Mouse (Mus musculus) limb, embryonic 12.5 days (tissue): ENCODE measurements around the gene 4930590J08Rik. TPM values are rescaled to one million over a fixed set of nuclear protein-coding genes. Genes with fewer than 3 reads are reported as not detected.
"Not testable (repeated sequence)": the region's sequence is repeated elsewhere in the genome, so short reads cannot be mapped to it uniquely, and the experiment has no call there.

Experiments used
- ATAC-seq: fragments of 200-750 bp; cut with Nextera tagmentation; 2 replicates; pipeline ENCODE4 v1.8.0; 2017; ENCODE audit warnings: low read depth, moderate TSS enrichment; ENCODE audit not compliant: insufficient number of reproducible peaks, insufficient read depth, low FRiP score, low TSS enrichment
- H3K27ac ChIP-seq: fragments of 300-500 bp; sonication (generic); 2 replicates; pipeline ENCODE4 v1.5.1; 2016; ENCODE audit warnings: mild to moderate bottlenecking, moderate library complexity
- H3K27me3 ChIP-seq: fragments of 300-500 bp; sonication (generic); 2 replicates; pipeline ENCODE4 v1.6.1; 2016; ENCODE audit warnings: mild to moderate bottlenecking, moderate library complexity
- H3K36me3 ChIP-seq: fragments of 300-500 bp; sonication (generic); 2 replicates; pipeline ENCODE4 v1.6.1; 2016; ENCODE audit warnings: mild to moderate bottlenecking, moderate library complexity
- H3K4me1 ChIP-seq: fragments of 300-500 bp; sonication (generic); replicated peaks from 2 replicates; pipeline ENCODE4 v1.6.1; 2016
- H3K4me2 ChIP-seq: fragments of 300-500 bp; sonication (generic); 2 replicates; pipeline ENCODE4 v1.6.1; 2016; ENCODE audit warnings: mild to moderate bottlenecking, moderate library complexity
- H3K4me3 ChIP-seq: fragments of 300-500 bp; sonication (generic); replicated peaks from 2 replicates; pipeline ENCODE4 v1.5.1; 2016; ENCODE audit warnings: mild to moderate bottlenecking
- H3K9ac ChIP-seq: fragments of 300-500 bp; sonication (generic); replicated peaks from 2 replicates; pipeline ENCODE4 v1.6.1; 2016; ENCODE audit warnings: mild to moderate bottlenecking, moderate library complexity
- H3K9me3 ChIP-seq: fragments of 300-500 bp; sonication (generic); 2 replicates; pipeline ENCODE4 v1.6.1; 2016; ENCODE audit warnings: mild to moderate bottlenecking, moderate library complexity
- WGBS: fragments of 180-500 bp; shearing (Covaris S2); methylation state at CpG from one replicate; pipeline ENCODE4 v1.1.7; 2016; 5-methylcytosine and 5-hydroxymethylcytosine counted together
- polyA plus RNA-seq: library from polyadenylated mRNA; unstranded; fragments of >200 nt; fragmentation: Nextera tagmentation; extraction: Ambion mirVana; gene quantifications from 2 replicates; pipeline ENCODE4 v1.2.1, GENCODE M21; 2016

The 4930590J08Rik gene
- polyA plus RNA-seq, 1 experiment from 2014 or later = 0.54 TPM

DNA sequence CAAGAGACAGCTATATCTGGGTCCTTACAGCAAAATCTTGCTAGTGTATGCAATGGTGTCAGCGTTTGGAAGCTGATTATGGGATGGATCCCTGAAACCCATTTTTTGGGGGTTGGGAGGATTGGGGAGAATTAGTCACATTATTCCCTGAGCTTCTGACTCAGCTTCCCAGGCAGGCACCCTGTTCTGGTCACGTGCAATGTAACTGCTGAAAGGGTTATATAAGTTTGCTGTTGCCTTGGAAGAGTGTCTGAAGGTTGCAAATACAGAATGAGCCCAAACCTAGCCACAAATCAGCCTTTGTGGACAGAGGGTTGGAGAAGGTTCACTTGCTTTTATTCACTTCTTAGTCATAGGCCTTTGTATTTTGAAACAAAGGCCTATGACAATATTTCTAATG is 10.8 kb upstream of the 4930590J08Rik start:
- ATAC-seq = no peak
- no peak overlapping the region for H3K4me2 ChIP-seq
- H3K9me3 ChIP-seq = no peaks in the 10 kb centered on the region
- H3K27me3 ChIP-seq = no peaks in the 10 kb centered on the region
- H3K36me3 ChIP-seq = peaks cover 90% of the 10 kb centered on the region
- 94% methylated on average over 2 of the region's 2 CpGs for WGBS
- no peak overlapping the region for H3K4me3 ChIP-seq
- H3K27ac ChIP-seq = no peak overlapping the region
- no peaks in the 10 kb centered on the region for H3K4me1 ChIP-seq
- H3K9ac ChIP-seq = no peak overlapping the region

- H3K4me1 ChIP-seq = no peaks in the 10 kb centered on the region
- no peak for ATAC-seq
- WGBS = 96% methylated on average over 3 of the region's 3 CpGs
- H3K36me3 ChIP-seq = peaks cover 91% of the 10 kb centered on the region
- H3K9ac ChIP-seq = no peak overlapping the region
- H3K27me3 ChIP-seq = no peaks in the 10 kb centered on the region
- no peak overlapping the region for H3K4me3 ChIP-seq
- no peak overlapping the region for H3K27ac ChIP-seq
- no peak overlapping the region for H3K4me2 ChIP-seq
- no peaks in the 10 kb centered on the region for H3K9me3 ChIP-seq
Observed at GRCm38 (mm10) chr6:91896783-91897182, 5.8 kb upstream of the 4930590J08Rik start.

- no peaks in the 10 kb centered on the region for H3K27me3 ChIP-seq
- no peak overlapping the region for H3K9ac ChIP-seq
- no peaks in the 10 kb centered on the region for H3K4me1 ChIP-seq
- 41% methylated on average over 5 of the region's 5 CpGs for WGBS
- peaks cover 53% of the 10 kb centered on the region for H3K36me3 ChIP-seq
- no peak overlapping the region for H3K4me2 ChIP-seq
- H3K9me3 ChIP-seq = no peaks in the 10 kb centered on the region
- no peak overlapping the region for H3K27ac ChIP-seq
- no peak overlapping the region for H3K4me3 ChIP-seq
- no peak for ATAC-seq
Observed at GRCm38 (mm10) chr6:91901505-91901904, 1.1 kb upstream of the 4930590J08Rik start.

GRCm38 (mm10) chr6:91914011-91914410 is 11.4 kb downstream of the 4930590J08Rik start:
- H3K27me3 ChIP-seq = no peaks in the 10 kb centered on the region
- ATAC-seq = no peak
- no peak overlapping the region for H3K4me3 ChIP-seq
- no peaks in the 10 kb centered on the region for H3K9me3 ChIP-seq
- 85% methylated on average over 10 of the region's 10 CpGs for WGBS
- no peak overlapping the region for H3K9ac ChIP-seq
- no peaks in the 10 kb centered on the region for H3K36me3 ChIP-seq
- no peaks in the 10 kb centered on the region for H3K4me1 ChIP-seq
- no peak overlapping the region for H3K4me2 ChIP-seq
- no peak overlapping the region for H3K27ac ChIP-seq

- no peaks in the 10 kb centered on the region for H3K4me1 ChIP-seq
- no peaks in the 10 kb centered on the region for H3K9me3 ChIP-seq
- H3K36me3 ChIP-seq = no peaks in the 10 kb centered on the region
- no peak overlapping the region for H3K27ac ChIP-seq
- no peak for ATAC-seq
- no peak overlapping the region for H3K9ac ChIP-seq
- H3K4me3 ChIP-seq = no peak overlapping the region
- no peak overlapping the region for H3K4me2 ChIP-seq
- no peaks in the 10 kb centered on the region for H3K27me3 ChIP-seq
- 54% methylated on average over 4 of the region's 4 CpGs for WGBS
Observed at GRCm38 (mm10) chr6:91917286-91917685, 14.7 kb downstream of the 4930590J08Rik start.

GRCm38 (mm10) chr6:91917716-91918115 is 15.1 kb downstream of the 4930590J08Rik start:
- Histone ChIP-seq H3K9me3 (no peaks in the 10 kb centered on the region), H3K4me3 (no peak overlapping the region), H3K4me1 (no peaks in the 10 kb centered on the region), H3K27ac (no peak overlapping the region), H3K36me3 (no peaks in the 10 kb centered on the region), H3K9ac (no peak overlapping the region), H3K27me3 (no peaks in the 10 kb centered on the region), H3K4me2 (no peak overlapping the region)
- 89% methylated on average over 11 of the region's 11 CpGs for WGBS
- ATAC-seq = no peak

- WGBS = 92% methylated on average over 5 of the region's 5 CpGs
- Histone ChIP-seq H3K9me3 (no peaks in the 10 kb centered on the region), H3K4me1 (0 out of 2 replicates have a peak, but pooled peaks cover 3% of the 10 kb centered on the region), H3K4me2 (no peak overlapping the region), H3K27ac (no peak overlapping the region), H3K9ac (no peak overlapping the region), H3K36me3 (no peaks in the 10 kb centered on the region), H3K4me3 (no peak overlapping the region), H3K27me3 (no peaks in the 10 kb centered on the region)
- ATAC-seq = no peak
Observed at GRCm38 (mm10) chr6:91931231-91931630, 28.6 kb downstream of the 4930590J08Rik start.

DNA sequence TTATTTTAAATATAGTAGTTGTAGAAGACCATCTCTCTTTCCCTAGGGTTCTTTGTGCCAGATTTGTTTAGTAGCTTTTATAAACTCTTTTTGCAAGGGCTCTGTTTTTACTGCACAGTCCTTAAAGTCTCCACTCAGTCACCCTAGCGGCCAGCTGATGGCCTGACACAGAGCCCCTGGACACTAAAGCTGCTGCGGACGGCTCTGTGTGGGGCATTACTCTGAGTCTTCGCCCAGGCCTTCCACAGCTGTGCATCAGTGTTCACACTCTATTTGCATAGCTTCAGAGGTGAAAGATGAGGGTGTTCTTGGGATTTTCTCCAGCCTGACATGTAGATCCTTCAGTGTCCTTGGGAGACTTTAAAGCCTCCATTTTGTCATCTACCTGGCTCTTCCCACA is 35.9 kb downstream of the 4930590J08Rik start:
- H3K4me1 ChIP-seq = peaks cover 8% of the 10 kb centered on the region; the same call in 1 of the 2 replicates
- H3K27me3 ChIP-seq = no peaks in the 10 kb centered on the region
- ATAC-seq = no peak
- 50% methylated on average over 4 of the region's 4 CpGs for WGBS
- H3K4me2 ChIP-seq = no peak overlapping the region
- no peak overlapping the region for H3K27ac ChIP-seq
- no peak overlapping the region for H3K4me3 ChIP-seq
- no peaks in the 10 kb centered on the region for H3K9me3 ChIP-seq
- H3K9ac ChIP-seq = no peak overlapping the region
- no peaks in the 10 kb centered on the region for H3K36me3 ChIP-seq

- 86% methylated on average over 2 of the region's 2 CpGs for WGBS
- Histone ChIP-seq H3K27me3 (no peaks in the 10 kb centered on the region), H3K27ac (no peak overlapping the region), H3K9me3 (no peaks in the 10 kb centered on the region), H3K36me3 (no peaks in the 10 kb centered on the region), H3K9ac (no peak overlapping the region), H3K4me1 (no peaks in the 10 kb centered on the region; the same call in 1 of the 2 replicates), H3K4me2 (no peak overlapping the region), H3K4me3 (no peak overlapping the region)
- ATAC-seq = no peak
Observed at GRCm38 (mm10) chr6:91948426-91948825, 45.8 kb downstream of the 4930590J08Rik start.

- 7% methylated on average over 3 of the region's 8 CpGs for WGBS
- not testable (repeated sequence) for H3K4me1 ChIP-seq, H3K36me3 ChIP-seq, H3K9me3 ChIP-seq, H3K27ac ChIP-seq, H3K4me3 ChIP-seq, H3K9ac ChIP-seq, H3K27me3 ChIP-seq, ATAC-seq, H3K4me2 ChIP-seq
Observed at GRCm38 (mm10) chr6:91958015-91958414, 55.4 kb downstream of the 4930590J08Rik start.

DNA sequence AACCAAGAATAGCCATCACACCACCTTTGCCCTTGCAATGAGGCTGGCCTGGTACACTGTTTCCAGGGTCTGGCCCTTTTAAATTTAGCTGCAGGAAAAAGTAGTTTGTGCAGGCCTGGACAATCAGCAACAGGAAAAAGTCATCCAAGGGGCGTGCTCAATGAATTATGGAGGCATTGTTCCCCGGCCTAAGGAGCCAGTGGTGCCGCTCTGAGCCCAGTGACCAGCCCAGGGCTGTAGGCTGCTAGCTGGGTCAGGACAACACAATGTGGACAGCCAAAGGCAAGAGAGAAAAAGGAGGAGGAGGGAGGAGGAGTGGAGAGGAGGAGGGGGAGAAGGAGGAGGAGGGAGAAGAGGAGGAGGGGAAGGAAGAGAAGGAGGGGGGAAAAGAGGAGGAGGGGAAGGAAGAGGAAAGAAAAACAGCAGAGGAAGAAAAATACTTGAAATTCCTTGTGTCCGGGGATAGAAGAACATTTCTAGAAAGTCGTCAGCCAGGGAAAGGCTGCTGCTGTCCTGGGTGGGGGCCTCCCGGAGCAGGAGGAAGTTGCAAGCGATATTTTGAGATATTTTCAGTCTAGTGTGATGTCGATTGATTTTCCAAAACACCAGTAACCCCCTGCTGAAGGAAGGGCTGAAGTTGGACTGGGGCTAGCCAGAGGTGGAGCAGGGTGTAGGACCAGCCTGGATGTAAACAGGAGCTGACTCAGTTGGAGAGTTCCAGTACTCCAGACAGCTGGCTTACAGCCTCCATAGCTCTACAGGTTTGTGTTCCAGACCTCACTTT is 57.6 kb downstream of the 4930590J08Rik start:
- 52% methylated on average over 8 of the region's 8 CpGs for WGBS
- Histone ChIP-seq H3K4me3 (no peak overlapping the region), H3K36me3 (no peaks in the 10 kb centered on the region), H3K4me2 (0 out of 2 replicates have a peak overlapping the region, but pooled peaks have one; percentile 4), H3K9me3 (no peaks in the 10 kb centered on the region), H3K9ac (no peak overlapping the region), H3K27me3 (peaks cover 6% of the 10 kb centered on the region; the same call in 1 of the 2 replicates), H3K4me1 (peaks cover 7% of the 10 kb centered on the region; the same call in 1 of the 2 replicates), H3K27ac (peak overlapping the region; percentile 50; the same call in 1 of the 2 replicates)
- ATAC-seq = no peak

- Histone ChIP-seq H3K36me3 (no peaks in the 10 kb centered on the region), H3K9me3 (no peaks in the 10 kb centered on the region), H3K27ac (no peak overlapping the region), H3K9ac (no peak overlapping the region), H3K27me3 (0 out of 2 replicates have a peak, but pooled peaks cover 3% of the 10 kb centered on the region), H3K4me1 (peaks cover 7% of the 10 kb centered on the region; the same call in 1 of the 2 replicates), H3K4me3 (no peak overlapping the region), H3K4me2 (no peak overlapping the region)
- WGBS = 2% methylated on average over 4 of the region's 4 CpGs
- ATAC-seq = no peak
Observed at GRCm38 (mm10) chr6:91963429-91963828, 60.8 kb downstream of the 4930590J08Rik start.
